Mouse (Mus musculus) embryonic facial prominence, embryonic 12.5 days (tissue): ENCODE measurements around the gene Tnk2. TPM values are rescaled to one million over a fixed set of nuclear protein-coding genes. Genes with fewer than 3 reads are reported as not detected.

Experiments used
- ATAC-seq: fragments of 200-750 bp; cut with Nextera tagmentation; 2 replicates; pipeline ENCODE4 v1.8.0; 2017; ENCODE audit not compliant: insufficient number of reproducible peaks, insufficient read depth, low FRiP score, low TSS enrichment
- H3K27ac ChIP-seq: fragments of 300-500 bp; sonication (generic); 2 replicates; pipeline ENCODE4 v1.5.1; 2016; ENCODE audit warnings: mild to moderate bottlenecking
- H3K27me3 ChIP-seq: fragments of 300-500 bp; sonication (generic); 2 replicates; pipeline ENCODE4 v1.6.1; 2016; ENCODE audit warnings: mild to moderate bottlenecking, moderate library complexity
- H3K36me3 ChIP-seq: fragments of 300-500 bp; sonication (generic); 2 replicates; pipeline ENCODE4 v1.6.1; 2016; ENCODE audit warnings: mild to moderate bottlenecking
- H3K4me1 ChIP-seq: fragments of 300-500 bp; sonication (generic); 2 replicates; pipeline ENCODE4 v1.6.1; 2016
- H3K4me2 ChIP-seq: fragments of 300-500 bp; sonication (generic); replicated peaks from 2 replicates; pipeline ENCODE4 v1.6.1; 2016; ENCODE audit warnings: mild to moderate bottlenecking, moderate library complexity
- H3K4me3 ChIP-seq: fragments of 300-500 bp; sonication (generic); 2 replicates; pipeline ENCODE4 v1.5.1; 2016; ENCODE audit warnings: mild to moderate bottlenecking
- H3K9ac ChIP-seq: fragments of 300-500 bp; sonication (generic); 2 replicates; pipeline ENCODE4 v1.6.1; 2016; ENCODE audit warnings: mild to moderate bottlenecking, moderate library complexity
- H3K9me3 ChIP-seq: fragments of 300-500 bp; sonication (generic); 2 replicates; pipeline ENCODE4 v1.6.1; 2016; ENCODE audit warnings: mild to moderate bottlenecking, moderate library complexity
- WGBS: fragments of 180-500 bp; shearing (Covaris S2); methylation state at CpG from one replicate; pipeline ENCODE4 v1.1.7; 2016; 5-methylcytosine and 5-hydroxymethylcytosine counted together
- polyA plus RNA-seq: library from polyadenylated mRNA; unstranded; fragments of >200 nt; fragmentation: Nextera tagmentation; extraction: Ambion mirVana; gene quantifications from 2 replicates; pipeline ENCODE4 v1.2.1, GENCODE M21; 2016

Gene Tnk2
- polyA plus RNA-seq, 1 experiment from 2014 or later = 13.8 TPM

GRCm38 (mm10) chr16:32682841-32683240, 39.2 kb downstream of the Tnk2 start:
- Histone ChIP-seq H3K4me3 (no peak overlapping the region), H3K27me3 (no peaks in the 10 kb centered on the region), H3K9ac (no peak overlapping the region), H3K36me3 (peaks cover 40% of the 10 kb centered on the region), H3K9me3 (no peaks in the 10 kb centered on the region), H3K27ac (no peak overlapping the region), H3K4me1 (no peaks in the 10 kb centered on the region), H3K4me2 (no peak overlapping the region)
- no peak for ATAC-seq
- 75% methylated on average over 4 of the region's 4 CpGs for whole genome bisulfite sequencing

- Histone ChIP-seq H3K4me2 (no peak overlapping the region), H3K27ac (no peak overlapping the region), H3K9me3 (no peaks in the 10 kb centered on the region), H3K36me3 (peaks cover 37% of the 10 kb centered on the region), H3K4me1 (no peaks in the 10 kb centered on the region), H3K4me3 (no peak overlapping the region), H3K27me3 (no peaks in the 10 kb centered on the region), H3K9ac (no peak overlapping the region)
- no peak for ATAC-seq
- WGBS = 64% methylated on average over 5 of the region's 5 CpGs
Measured at GRCm38 (mm10) chr16:32683343-32683742, 39.7 kb downstream of the Tnk2 start.

- no peak overlapping the region for H3K4me3 ChIP-seq
- H3K9me3 ChIP-seq = no peaks in the 10 kb centered on the region
- no peaks in the 10 kb centered on the region for H3K27me3 ChIP-seq
- no peak overlapping the region for H3K9ac ChIP-seq
- H3K36me3 ChIP-seq = peaks cover 17% of the 10 kb centered on the region
- H3K4me1 ChIP-seq = no peaks in the 10 kb centered on the region
- 66% methylated on average over 10 of the region's 10 CpGs for WGBS
- no peak overlapping the region for H3K27ac ChIP-seq
- no peak for ATAC-seq
- H3K4me2 ChIP-seq = no peak overlapping the region
Measured at GRCm38 (mm10) chr16:32685405-32685804, 41.7 kb downstream of the Tnk2 start.

GRCm38 (mm10) chr16:32685998-32686397, 42.3 kb downstream of the Tnk2 start:
- no peaks in the 10 kb centered on the region for H3K4me1 ChIP-seq
- ATAC-seq = no peak
- H3K4me2 ChIP-seq = no peak overlapping the region
- no peaks in the 10 kb centered on the region for H3K27me3 ChIP-seq
- H3K9me3 ChIP-seq = no peaks in the 10 kb centered on the region
- 47% methylated on average over 5 of the region's 5 CpGs for WGBS
- H3K9ac ChIP-seq = no peak overlapping the region
- H3K27ac ChIP-seq = no peak overlapping the region
- peaks cover 11% of the 10 kb centered on the region for H3K36me3 ChIP-seq
- no peak overlapping the region for H3K4me3 ChIP-seq

GRCm38 (mm10) chr16:32687221-32687620, 43.5 kb downstream of the Tnk2 start:
- no peak for ATAC-seq
- Histone ChIP-seq H3K4me1 (no peaks in the 10 kb centered on the region), H3K9ac (no peak overlapping the region), H3K4me3 (no peak overlapping the region), H3K9me3 (no peaks in the 10 kb centered on the region), H3K36me3 (peaks cover 7% of the 10 kb centered on the region), H3K27me3 (no peaks in the 10 kb centered on the region), H3K4me2 (no peak overlapping the region), H3K27ac (no peak overlapping the region)
- 74% methylated on average over 5 of the region's 5 CpGs for WGBS

- Histone ChIP-seq H3K27ac (no peak overlapping the region), H3K9me3 (no peaks in the 10 kb centered on the region), H3K4me1 (no peaks in the 10 kb centered on the region), H3K4me2 (no peak overlapping the region), H3K27me3 (no peaks in the 10 kb centered on the region), H3K4me3 (no peak overlapping the region), H3K9ac (no peak overlapping the region), H3K36me3 (no peaks in the 10 kb centered on the region)
- 69% methylated on average over 4 of the region's 4 CpGs for WGBS
- no peak for ATAC-seq
Measured at GRCm38 (mm10) chr16:32688770-32689169, 45.1 kb downstream of the Tnk2 start.

GRCm38 (mm10) chr16:32689501-32689900, 45.8 kb downstream of the Tnk2 start:
- WGBS = 5% methylated on average over 9 of the region's 9 CpGs
- H3K36me3 ChIP-seq = no peaks in the 10 kb centered on the region
- H3K27me3 ChIP-seq = no peaks in the 10 kb centered on the region
- no peaks in the 10 kb centered on the region for H3K9me3 ChIP-seq
- H3K27ac ChIP-seq = no peak overlapping the region
- H3K4me1 ChIP-seq = no peaks in the 10 kb centered on the region
- no peak overlapping the region for H3K9ac ChIP-seq
- no peak overlapping the region for H3K4me3 ChIP-seq
- H3K4me2 ChIP-seq = no peak overlapping the region
- no peak for ATAC-seq

GRCm38 (mm10) chr16:32696841-32697464, 53.3 kb downstream of the Tnk2 start:
- ATAC-seq = no peak
- H3K27ac ChIP-seq = no peak overlapping the region
- H3K9me3 ChIP-seq = no peaks in the 10 kb centered on the region
- H3K4me1 ChIP-seq = peaks cover 4% of the 10 kb centered on the region; the same call in 1 of the 2 replicates
- H3K9ac ChIP-seq = no peak overlapping the region
- 45% methylated on average over 7 of the region's 7 CpGs for WGBS
- no peaks in the 10 kb centered on the region for H3K36me3 ChIP-seq
- no peak overlapping the region for H3K4me2 ChIP-seq
- H3K27me3 ChIP-seq = no peaks in the 10 kb centered on the region
- H3K4me3 ChIP-seq = no peak overlapping the region

- Histone ChIP-seq H3K27ac (no peak overlapping the region), H3K4me3 (no peak overlapping the region), H3K9ac (no peak overlapping the region), H3K4me1 (peaks cover 4% of the 10 kb centered on the region; the same call in 1 of the 2 replicates), H3K4me2 (no peak overlapping the region), H3K9me3 (no peaks in the 10 kb centered on the region), H3K36me3 (no peaks in the 10 kb centered on the region), H3K27me3 (no peaks in the 10 kb centered on the region)
- WGBS = 87% methylated on average over 22 of the region's 22 CpGs
- ATAC-seq = no peak
Measured at GRCm38 (mm10) chr16:32697665-32698446, 54.2 kb downstream of the Tnk2 start.

GRCm38 (mm10) chr16:32698550-32698949, 54.9 kb downstream of the Tnk2 start:
- WGBS = 34% methylated on average over 7 of the region's 7 CpGs
- H3K4me1 ChIP-seq = peaks cover 4% of the 10 kb centered on the region; the same call in 1 of the 2 replicates
- no peaks in the 10 kb centered on the region for H3K27me3 ChIP-seq
- H3K27ac ChIP-seq = no peak overlapping the region
- H3K9me3 ChIP-seq = no peaks in the 10 kb centered on the region
- no peak overlapping the region for H3K4me2 ChIP-seq
- no peak overlapping the region for H3K9ac ChIP-seq
- H3K36me3 ChIP-seq = no peaks in the 10 kb centered on the region
- no peak for ATAC-seq
- no peak overlapping the region for H3K4me3 ChIP-seq

- no peak for ATAC-seq
- WGBS = 61% methylated on average over 9 of the region's 9 CpGs
- no peak overlapping the region for H3K27ac ChIP-seq
Measured at GRCm38 (mm10) chr16:32703312-32703912, 59.7 kb downstream of the Tnk2 start.

GRCm38 (mm10) chr16:32705606-32706005, 61.9 kb downstream of the Tnk2 start:
- H3K4me3 ChIP-seq = no peak overlapping the region
- H3K4me1 ChIP-seq = no peaks in the 10 kb centered on the region
- H3K27me3 ChIP-seq = no peaks in the 10 kb centered on the region
- ATAC-seq = no peak
- H3K4me2 ChIP-seq = no peak overlapping the region
- 98% methylated on average over 3 of the region's 3 CpGs for WGBS
- H3K27ac ChIP-seq = no peak overlapping the region
- H3K9me3 ChIP-seq = no peaks in the 10 kb centered on the region
- H3K36me3 ChIP-seq = no peaks in the 10 kb centered on the region
- H3K9ac ChIP-seq = no peak overlapping the region

More at GRCm38 (mm10) chr16:32703312-32703912, 59.7 kb downstream of the Tnk2 start:
- no peaks in the 10 kb centered on the region for H3K9me3 ChIP-seq
- no peak overlapping the region for H3K4me3 ChIP-seq
- no peaks in the 10 kb centered on the region for H3K27me3 ChIP-seq
- H3K4me2 ChIP-seq = no peak overlapping the region
- no peak overlapping the region for H3K9ac ChIP-seq
- no peaks in the 10 kb centered on the region for H3K36me3 ChIP-seq
- H3K4me1 ChIP-seq = no peaks in the 10 kb centered on the region
